Mouse (Mus musculus): ENCODE measurements around the gene Klk15.
A peak's percentile ranks its signal among the peaks of the same experiment; 100 is the strongest.
"Not testable (repeated sequence)": the region's sequence is repeated elsewhere in the genome, so short reads cannot be mapped to it uniquely, and the experiment has no call there.

Gene Klk15

DNA sequence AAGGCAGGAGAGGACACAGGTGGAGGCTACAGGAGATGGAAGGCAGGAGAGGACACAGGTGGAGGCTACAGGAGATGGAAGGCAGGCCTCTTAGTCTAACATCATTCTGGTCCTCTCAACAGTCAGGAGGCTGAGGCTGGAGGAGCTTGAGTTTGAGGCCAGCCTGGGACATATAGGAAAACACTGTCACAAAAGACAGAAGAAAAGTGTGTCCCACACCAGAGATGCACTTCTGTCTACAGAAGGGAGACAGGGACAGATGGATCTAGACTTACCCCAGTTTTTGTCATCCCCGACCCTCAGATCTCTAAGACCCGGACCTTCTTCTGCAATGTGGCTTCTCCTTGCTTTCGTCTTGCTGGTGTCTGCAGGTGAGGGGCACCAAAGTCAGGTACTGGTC lies at the start of gene Klk15:
Gene Klk15 (plus strand): TSS at position 301 of the 400 bp plus-strand sequence.
- no peak for DNase-seq

DNA sequence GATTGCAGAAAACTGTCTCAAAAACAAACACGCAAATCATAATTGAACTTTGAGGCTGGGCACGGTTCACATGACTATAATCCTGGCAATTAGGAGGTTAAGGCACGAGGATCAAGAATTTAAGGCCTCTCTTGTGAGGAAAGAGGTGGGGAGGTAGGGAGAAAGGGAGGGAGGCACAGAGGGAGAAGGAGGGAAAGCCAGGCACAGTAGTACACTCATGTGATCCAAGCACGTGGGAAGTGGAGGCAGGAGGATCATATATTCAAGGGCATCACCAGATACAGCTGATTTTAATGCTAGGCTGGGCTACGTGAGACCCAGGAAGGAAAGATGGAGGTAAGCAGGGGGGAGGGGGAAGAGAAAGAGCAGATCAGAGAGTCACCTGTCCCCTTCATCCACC lies 42.2 kb upstream of the Klk15 start:
- DNase-seq: no peak

DNA sequence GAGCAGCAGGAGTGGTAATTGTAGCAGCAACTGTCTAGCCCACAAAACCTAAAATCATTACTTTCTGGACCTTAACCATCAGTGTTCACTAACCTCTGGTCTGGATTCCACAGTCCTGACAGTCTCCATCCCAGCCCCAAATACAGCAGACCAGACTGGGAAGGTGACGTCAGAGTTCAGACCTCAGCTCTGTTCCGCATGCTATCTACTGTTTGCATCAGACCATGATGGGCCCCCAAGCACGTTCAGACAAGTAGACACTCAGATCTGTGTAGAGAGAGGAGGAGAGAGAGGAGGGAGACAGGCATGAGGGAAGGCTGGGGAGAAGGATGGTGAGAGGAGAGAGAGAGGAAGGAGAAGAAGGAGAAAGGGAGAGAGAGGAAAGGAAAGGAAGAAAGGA lies 41.8 kb upstream of the Klk15 start:
- no peak for DNase-seq

DNA sequence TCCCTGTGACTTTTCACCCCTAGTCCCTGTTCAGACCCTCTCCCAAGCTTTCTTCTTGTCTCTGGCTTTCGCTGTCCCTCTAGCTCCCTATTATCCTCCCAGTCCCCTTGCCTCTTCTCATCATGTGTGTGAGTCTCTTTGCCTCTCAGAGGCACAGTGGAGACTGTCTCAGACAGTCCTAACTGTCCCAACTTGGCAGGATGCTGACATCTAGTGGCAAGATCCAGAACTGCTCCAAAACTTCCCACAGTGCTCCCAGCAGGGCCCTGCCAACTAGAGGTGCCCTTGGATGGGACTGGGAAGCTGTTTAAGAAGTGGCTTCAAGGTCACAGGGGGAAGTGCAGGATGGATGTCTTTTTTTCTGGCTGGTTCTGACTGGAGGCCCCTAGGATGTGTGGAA lies 38.7 kb upstream of the Klk15 start:
- peak; percentile 77 to 92 for DNase-seq

DNA sequence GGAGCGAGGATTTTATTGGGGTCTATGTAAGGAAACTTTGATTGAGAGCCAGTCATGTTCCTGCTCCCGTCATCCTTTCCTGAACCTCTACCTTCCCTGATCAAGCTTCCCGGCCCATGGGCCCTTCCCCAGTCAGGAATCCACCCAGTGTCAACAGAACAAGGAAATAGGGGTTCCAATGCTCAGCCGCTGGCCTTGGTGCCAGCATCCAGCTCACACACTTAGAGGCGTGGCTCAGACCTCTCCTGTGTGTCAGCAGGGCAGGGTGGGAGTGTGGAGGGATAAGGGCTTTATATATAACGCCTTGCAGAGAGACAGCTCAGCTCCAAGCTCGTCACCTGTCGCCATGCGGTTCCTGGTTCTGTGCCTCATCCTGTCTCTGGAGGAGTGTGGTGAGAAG lies 18.7 kb upstream of the Klk15 start:
- DNase-seq: no peak

DNA sequence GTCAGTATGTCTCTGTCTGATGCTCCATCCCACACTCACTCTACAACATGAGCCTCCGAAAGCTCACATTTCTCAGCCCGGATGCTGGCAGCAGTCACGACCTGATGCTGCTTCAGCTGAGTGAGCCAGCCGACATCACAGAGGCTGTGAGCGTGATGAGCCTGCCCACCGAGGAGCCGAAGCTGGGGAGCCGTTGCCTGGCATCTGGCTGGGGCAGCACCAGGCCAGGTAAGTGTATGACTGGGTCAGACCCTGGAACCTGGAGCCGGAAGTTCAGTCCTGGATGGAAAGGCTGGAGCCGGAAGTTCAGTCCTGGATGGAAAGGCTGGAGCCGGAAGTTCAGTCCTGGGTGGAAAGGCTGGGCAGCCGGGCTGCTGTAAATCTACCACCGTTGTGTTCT lies 15.1 kb upstream of the Klk15 start:
- no peak for DNase-seq

DNA sequence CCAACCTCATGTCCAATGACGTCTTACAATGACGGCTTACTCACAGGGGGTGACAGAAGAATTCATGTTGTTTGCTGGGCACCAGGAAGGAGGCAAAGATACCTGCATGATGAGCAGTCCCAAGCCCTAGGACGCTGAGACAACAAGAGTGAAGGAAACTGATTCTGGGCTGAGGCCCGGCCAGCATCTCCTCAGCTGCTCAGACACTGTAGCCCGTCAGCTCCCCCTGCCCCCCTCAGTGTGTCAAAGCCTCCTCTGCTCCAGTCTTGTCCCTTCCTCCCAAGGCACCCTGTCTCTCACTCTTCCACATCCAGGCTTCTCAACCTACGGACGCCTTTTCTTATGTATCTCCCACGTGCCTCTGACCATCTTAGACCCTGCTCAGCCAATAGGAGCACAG lies 14.7 kb upstream of the Klk15 start:
- no peak for DNase-seq

DNA sequence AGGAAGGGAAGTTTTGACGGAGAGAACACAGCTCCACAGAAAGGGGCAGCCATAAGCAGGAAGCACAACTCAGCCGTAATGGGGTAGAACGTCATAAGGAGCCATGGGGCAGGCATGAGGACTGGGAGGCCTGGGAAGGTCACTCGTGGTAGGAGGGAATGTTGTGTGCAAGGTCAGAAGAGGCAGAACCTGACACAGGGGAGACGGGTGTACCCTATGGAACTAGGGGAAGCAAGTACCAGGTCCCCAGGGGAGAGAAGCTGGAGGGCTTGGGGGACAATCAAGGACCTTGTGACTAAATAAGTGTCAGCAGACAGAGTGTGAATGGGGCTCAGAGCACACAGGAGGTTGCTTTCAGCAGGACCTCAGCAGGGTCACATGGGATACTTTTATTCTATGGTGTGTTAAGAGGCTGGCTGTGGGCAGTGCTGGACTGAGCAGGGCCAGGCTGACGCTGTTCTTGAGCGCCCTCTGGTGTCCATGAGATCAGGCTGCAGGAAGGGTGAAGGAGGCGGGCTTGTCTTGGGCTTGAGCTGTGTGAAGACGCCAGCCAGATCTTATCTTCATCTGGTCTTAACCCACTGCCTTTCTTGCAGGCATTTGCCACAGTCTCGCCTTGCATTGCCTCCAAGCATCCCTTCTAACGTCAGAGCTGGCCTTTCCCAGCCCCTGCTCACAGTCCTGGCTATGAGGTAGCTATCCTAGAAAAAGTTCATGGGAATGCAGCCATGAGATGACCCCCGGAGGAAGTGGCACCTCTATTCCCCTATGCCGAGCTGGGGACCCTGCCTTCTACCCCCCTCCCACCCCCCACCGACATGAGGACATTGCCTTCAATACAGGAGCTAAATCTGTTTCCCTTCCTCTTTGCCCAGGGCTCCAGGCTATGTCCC lies 13.7 kb upstream of the Klk15 start:
- peak; percentile 54 to 73 for DNase-seq

DNA sequence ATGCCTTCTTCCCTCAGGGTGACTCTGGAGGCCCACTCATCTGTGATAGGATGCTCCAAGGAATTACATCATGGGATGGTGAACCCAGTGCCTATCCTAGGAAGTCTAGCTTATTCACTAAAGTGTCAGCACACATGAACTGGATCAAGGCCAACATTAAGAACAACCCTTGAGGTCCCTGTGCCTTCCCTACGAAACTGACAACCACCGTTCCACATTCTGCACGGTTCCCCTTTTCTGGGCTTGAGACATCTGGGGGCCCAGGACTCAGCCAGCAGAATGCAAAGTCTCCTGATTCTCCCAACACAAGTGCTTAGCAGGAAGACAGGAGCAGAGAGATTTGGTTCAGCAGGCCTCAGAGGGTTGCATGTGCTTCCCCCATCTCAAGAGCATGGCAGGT lies 13.0 kb upstream of the Klk15 start:
- DNase-seq: no peak

DNA sequence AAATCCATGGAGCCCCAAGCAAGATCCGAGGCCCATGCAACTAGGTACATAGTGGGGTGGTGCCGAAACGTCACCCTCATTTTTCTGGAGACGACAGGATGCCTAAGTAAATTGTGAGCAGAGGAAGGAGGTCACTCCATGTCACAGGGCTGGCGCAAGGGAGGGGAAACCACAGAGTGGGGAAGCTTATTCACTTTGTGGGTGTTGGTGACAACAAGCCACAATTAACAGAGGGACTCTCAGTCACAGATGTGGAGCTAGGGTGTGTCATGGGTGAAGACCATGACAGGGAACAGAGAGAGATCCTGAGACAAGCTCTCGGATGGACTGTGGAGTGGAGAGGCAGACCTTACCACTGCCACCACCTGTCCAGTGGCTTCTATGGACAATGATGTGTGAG lies 12.5 kb upstream of the Klk15 start:
- no peak for DNase-seq

DNA sequence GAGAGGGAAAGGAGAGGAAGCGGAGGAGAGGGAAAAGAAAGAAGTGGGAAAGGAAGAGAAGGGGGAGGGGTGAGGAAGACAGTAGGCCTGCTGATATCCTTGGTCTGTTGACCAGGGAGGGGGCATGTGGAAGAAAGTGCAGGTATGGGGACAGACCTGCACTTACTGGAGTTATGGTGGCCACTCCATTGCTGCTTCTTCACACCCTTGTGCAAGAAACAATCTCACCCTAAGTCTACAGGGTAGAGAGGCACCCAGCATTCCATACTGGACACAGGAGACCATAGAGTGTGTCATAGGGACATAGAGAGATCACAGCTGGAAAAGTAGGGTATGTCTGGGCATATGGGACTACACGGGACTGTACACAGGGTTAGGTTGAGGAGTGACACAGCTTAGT lies 11.6 kb upstream of the Klk15 start:
- DNase-seq: no peak

DNA sequence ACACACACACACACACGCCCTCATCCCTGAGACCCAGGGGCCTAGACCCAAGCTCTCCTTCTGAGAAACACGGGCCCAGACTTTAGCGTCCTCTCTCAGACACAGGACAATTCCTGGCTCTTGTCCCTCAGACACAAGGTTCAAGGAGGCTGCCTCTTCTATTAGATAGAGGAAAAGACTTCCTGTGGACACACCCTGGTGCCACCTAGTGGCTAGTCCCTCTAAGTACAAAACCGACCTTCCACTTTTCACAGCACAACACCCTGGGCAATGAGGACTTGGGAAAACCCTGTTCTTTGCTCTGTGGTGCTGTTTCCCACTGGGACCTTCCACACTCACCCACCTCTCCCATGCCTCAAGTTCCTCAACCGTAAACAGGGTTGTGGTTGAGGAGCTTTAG lies 7.6 kb upstream of the Klk15 start:
- peak in 1 of 2 experiments; percentile 19 for DNase-seq

DNA sequence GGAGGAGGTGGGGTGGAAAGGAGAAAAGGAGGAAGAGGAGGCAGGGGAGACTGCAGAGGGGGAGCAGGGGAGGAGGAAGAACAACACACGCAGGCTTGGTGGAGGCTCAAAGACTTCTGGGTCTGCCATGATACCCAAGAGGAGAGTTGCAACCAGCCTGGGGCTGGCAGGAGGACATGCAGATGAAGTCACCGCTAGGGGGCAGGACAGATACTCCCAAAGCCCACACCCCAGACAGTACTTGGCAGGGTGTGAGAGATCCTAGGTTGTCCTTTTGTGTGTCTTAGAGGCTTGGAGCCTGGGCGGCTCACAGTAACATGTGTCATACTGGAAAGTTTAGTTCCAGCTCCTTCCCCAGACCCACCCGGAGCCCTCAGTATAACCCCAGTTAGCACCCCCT lies 5.0 kb upstream of the Klk15 start:
- DNase-seq: peak; percentile 23 to 39

DNA sequence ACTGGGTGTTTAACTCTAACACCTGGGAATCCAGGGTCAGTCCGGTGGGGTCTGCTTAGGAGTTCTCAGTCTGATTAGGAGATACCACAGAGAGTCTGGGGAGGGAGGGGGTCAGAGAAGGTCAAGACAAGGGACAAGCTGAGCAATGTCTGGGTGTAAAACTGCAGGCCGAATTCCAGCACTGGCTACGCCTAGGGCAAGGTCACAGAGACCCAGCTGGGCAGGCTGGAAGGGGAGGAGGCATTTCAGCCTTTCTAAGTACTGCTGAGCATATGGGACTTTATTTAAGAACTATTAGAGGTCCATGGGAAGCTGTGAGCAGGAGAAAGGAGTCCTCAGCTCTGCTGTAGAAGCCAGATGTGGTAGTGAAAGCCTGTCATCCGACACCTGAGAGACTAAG lies 1.2 kb upstream of the Klk15 start:
- DNase-seq: no peak

DNA sequence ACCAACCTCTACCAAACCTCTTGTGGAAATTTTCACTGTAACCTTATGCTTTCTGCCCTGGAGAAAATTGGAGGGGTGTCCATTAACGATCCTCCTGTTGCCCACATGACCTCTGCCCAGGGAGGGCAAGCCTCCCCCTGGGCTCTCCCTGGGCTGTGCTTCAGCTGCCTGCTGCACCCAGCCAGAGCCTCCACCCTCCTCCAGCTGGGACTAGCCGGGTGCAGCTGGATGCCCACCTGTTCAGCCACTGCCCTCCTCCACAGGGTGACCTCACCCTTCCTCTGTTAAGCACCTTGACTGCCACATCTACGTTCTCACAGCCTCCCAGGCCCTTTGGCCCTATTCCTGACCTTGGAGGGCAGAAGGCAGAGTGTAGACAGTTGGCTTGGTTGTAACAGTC lies 1.2 kb downstream of the Klk15 start:
- DNase-seq: peak; percentile 26 to 61

DNA sequence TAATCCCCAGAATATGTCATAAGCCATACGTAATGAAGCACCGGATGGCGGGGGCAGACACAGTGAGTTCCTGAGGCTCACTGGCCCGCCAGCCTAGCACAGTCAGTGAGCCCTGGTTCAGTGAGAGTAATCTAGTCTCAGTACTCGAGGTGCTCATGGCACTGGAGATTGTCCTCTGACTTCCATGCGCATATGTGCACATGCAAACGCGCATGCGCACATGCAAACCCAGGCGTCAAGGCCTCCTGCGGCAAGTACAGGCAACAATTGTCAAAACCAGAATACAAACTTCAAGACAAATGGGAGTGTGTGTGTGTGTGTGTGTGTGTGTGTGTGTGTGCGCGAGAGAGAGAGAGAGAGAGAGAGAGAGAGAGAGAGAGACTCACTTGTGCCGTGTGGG lies 3.0 kb downstream of the Klk15 start:
- no peak for DNase-seq

DNA sequence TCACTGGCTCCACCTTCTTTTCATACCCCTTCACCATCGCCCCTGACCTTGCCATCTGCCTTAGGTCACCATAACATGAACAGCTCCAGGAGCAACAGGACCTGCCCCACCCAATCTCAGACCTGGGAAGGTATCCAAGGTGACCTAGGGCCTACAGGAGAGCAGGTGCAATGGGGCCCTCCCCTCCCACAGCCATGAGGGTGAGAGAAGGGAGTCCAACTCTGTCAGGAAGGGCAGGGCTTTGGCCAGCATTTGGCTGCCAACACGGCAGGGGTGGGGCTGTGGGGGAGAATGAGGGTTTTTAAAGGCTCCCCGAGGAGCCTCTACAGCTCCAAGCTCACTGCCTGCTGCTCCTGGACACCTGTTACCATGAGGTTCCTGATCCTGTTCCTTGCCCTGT lies 8.8 kb downstream of the Klk15 start:
- DNase-seq: peak; percentile 25 to 40

DNA sequence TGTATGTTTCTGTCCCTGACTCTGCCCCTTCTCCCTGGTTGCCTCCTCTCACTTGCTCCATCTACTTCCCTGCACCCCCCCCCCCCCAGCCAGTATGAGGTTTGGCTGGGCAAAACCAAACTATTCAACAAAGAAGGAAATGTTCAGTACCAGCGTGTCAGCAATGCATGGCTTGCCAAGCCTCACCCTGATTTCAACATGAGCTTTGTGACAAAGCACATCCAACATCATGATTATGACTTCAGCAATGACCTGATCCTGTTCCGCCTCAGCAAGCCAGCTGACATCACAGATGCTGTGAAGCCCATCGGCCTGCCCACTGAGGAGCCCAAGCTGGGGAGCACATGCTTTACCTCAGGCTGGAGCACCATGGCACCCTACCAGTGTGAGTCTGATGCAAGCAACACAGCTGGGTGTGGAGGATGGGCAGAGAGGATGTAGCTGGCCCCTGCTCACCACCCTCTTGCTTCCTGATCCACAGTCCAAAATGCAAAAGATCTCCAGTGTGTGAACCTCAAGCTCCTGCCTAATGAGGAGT lies 11.3 kb downstream of the Klk15 start:
- DNase-seq: no peak

DNA sequence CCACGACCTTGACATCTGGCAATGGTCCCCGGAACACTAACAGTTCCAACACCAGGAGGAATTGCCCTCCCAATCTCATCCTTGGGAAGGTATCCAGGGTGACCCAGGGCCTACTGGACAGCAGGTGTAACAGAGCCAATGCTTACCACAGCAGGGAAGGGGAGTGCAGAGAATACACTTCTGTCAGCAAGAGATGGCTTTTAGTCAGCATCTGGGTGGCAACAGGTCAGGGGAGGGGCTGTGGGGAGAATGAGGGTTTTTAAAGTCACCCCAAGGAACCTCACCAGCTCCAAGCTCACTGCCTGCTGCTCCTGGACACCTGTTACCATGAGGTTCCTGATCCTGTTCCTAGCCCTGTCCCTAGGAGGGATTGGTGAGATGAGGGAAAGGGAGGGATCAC lies 16.8 kb downstream of the Klk15 start, which contains the start of gene Klk1b8:
Gene Klk1b8 (plus strand): TSS at position 301 of the 400 bp plus-strand sequence.
- DNase-seq: no peak

DNA sequence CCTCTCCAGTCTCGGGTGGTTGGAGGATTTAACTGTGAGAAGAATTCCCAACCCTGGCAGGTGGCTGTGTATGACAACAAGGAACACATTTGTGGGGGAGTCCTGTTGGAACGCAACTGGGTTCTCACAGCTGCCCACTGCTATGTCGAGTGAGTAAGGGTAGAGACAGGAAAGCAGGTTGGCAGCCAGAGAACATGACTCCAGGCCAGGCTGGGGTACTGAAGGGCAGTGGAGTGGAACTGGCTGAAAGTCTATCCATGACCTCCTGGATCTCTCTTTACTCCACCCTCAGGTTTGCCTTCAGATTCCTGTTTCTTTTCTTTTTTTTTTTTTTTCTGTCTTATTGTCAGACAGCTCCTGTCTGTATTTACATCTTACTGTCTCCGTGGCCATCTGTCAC lies 19.2 kb downstream of the Klk15 start:
- peak; percentile 12 to 38 for DNase-seq

DNA sequence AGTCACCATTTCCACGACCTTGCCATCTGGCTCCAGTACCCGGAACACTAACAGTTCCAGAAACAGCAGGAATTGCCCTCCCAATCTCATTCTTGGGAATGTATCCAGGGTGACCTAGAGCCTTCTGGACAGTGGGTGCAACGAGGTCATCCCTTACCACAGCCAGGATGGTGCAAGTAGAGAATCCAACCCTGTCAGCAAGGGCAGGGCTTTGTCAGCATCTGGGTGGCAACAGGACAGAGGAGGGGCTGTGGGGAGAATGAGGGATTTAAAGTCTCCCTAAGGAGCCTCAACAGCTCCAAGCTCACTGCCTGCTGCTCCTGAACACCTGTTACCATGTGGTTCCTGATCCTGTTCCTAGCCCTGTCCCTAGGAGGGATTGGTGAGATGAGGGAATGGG lies 32.9 kb downstream of the Klk15 start, which contains the start of gene Klk1b1:
Gene Klk1b1 (plus strand): TSS at position 301 of the 400 bp plus-strand sequence.
- no peak for DNase-seq

DNA sequence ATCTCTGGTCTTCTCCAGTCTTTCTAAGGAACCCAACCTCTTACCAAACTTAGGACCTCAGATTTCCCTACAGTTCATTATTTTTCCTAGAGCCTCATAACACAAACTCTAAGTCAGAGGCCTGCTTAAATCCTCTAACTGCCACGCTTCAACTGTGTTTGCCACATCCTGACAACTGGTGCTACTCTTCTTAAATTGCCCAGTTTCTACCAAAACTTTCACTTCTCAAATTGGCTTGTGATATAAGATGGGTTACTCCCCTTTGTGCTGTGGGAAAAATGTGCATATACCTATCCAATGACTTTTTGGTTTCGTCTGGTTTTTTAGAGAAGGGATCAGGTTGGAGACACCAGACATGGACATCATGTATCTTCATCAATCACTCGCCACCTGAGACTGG lies 33.5 kb downstream of the Klk15 start:
- DNase-seq: no peak

DNA sequence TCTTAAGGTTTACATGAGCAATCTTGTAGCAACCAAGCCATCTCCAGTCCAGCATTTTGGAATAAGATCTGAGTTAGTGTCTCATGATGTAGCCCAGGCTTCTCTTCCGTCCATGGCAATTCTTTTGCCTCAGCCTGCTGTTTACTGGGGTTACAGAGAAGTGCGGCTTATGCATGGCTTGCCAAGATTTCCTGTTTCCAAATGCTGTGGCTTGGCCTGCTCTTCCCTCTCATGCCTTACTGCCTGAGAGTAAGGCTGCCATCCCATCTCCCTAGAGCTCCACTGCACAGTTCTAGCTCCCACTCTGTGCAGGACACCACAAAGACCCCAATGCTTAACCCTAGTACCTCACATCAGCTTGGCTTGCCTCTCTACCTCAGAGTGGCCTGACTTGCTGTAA lies 34.1 kb downstream of the Klk15 start:
- no peak for DNase-seq

DNA sequence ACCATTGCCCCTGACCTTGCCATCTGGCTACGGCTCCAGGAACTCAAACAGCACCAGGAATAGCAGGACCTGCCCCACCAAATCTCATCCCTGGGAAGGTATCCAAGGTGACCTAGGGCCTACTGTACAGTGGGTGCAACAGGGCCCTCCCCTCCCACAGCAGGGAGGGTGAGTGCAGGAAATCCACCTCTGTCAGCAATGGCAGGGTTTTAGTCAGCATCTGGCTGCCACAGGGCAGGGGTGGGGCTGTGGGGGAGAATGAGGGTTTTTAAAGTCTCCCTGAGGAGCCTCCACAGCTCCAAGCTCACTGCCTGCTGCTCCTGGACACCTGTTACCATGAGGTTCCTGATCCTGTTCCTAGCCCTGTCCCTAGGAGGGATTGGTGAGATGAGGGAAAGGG lies 42.2 kb downstream of the Klk15 start, which contains the start of gene Klk1b9:
Gene Klk1b9 (plus strand): TSS at position 301 of the 400 bp plus-strand sequence.
- DNase-seq: not testable (repeated sequence)
